In the genomic region with DNA sequence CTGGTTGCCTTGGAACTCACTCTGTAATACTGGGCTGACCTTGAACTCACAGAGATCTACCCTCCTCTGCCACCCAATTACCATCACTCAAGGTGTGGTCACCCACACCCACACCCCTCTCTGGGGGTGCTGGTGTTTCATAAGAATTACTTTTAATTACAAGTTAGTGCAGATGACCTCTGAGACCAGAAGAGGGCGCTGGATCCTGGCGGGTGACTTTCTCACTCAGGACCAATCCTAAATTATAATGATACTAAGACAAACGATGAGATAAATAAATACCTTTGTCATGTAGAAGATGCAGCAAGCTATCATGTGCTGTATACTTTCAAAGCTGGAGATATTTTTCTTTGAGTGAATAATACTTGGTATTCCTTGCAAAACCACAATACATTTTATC, we compare ENCODE assay signal across 15 mouse cellular contexts.
"Had no signal": no experiment of that assay in that cellular context is flagged by ENCODE, and none has a peak within 500 bp of the region (broad histone marks: within the 10 kb centered on the region; RNA-seq: fewer than 3 reads in every experiment).

No protein-coding gene starts in this region.

- H3K27ac ChIP-seq: kidney, postnatal 0 days; limb, embryonic 12.5 days; liver, embryonic 14.5 days; midbrain, embryonic 13.5 days; neural tube, embryonic 15.5 days had no signal

- ATAC-seq: lung, postnatal 0 days; midbrain, embryonic 13.5 days had no signal

- H3K4me3 ChIP-seq: limb, embryonic 12.5 days; midbrain, embryonic 13.5 days; myocyte; neural tube, embryonic 15.5 days had no signal

- H3K27me3 ChIP-seq: limb, embryonic 12.5 days; midbrain, embryonic 13.5 days; neural tube, embryonic 15.5 days had no signal

- DNase-seq: kidney, adult 9 months; kidney, postnatal 36 days; liver; lung, adult 2 months; lung, postnatal 36 days; right cerebral cortex, adult 18-20 months; right cerebral cortex, postnatal 25 days; thymus, postnatal 4 days had no signal
